Mouse (Mus musculus) neural tube, embryonic 14.5 days (tissue): Measurements from ENCODE around the gene Nup214. TPM values are rescaled to one million over a fixed set of nuclear protein-coding genes. Genes with fewer than 3 reads are reported as not detected.

ENCODE experiments used
- ATAC-seq: fragments of 200-750 bp; cut with Nextera tagmentation; 2 replicates; pipeline ENCODE4 v1.8.0; 2017; ENCODE audit warnings: low read depth, mild to moderate bottlenecking, moderate TSS enrichment, moderate library complexity
- H3K27ac ChIP-seq: fragments of 300-500 bp; sonication (generic); 2 replicates; pipeline ENCODE4 v1.5.1; 2014; ENCODE audit warnings: low read depth, mild to moderate bottlenecking, control low read depth, low read length, moderate library complexity, mixed read lengths
- H3K27me3 ChIP-seq: fragments of 300-500 bp; sonication (generic); 2 replicates; pipeline ENCODE4 v1.6.1; 2014; ENCODE audit warnings: low read length; ENCODE audit not compliant: control insufficient read depth, insufficient read depth
- H3K36me3 ChIP-seq: fragments of 300-500 bp; sonication (generic); 2 replicates; pipeline ENCODE4 v1.6.1; 2014; ENCODE audit warnings: low read length, mixed read lengths; ENCODE audit not compliant: control insufficient read depth, insufficient read depth
- H3K4me1 ChIP-seq: fragments of 300-500 bp; sonication (generic); 2 replicates; pipeline ENCODE4 v1.6.1; 2014; ENCODE audit warnings: low read length; ENCODE audit not compliant: control insufficient read depth, insufficient read depth
- H3K4me2 ChIP-seq: fragments of 300-500 bp; sonication (generic); 2 replicates; pipeline ENCODE4 v1.6.1; 2014; ENCODE audit warnings: mild to moderate bottlenecking, low read depth, low read length, control low read depth
- H3K4me3 ChIP-seq: fragments of 300-500 bp; sonication (generic); 2 replicates; pipeline ENCODE4 v1.5.1; 2014; ENCODE audit warnings: low read depth, low read length, control low read depth, mixed read lengths
- H3K9ac ChIP-seq: fragments of 300-500 bp; sonication (generic); replicated peaks from 2 replicates; pipeline ENCODE4 v1.6.1; 2014; ENCODE audit warnings: low read depth, mild to moderate bottlenecking, control low read depth, low read length, mixed read lengths
- H3K9me3 ChIP-seq: fragments of 300-500 bp; sonication (generic); 2 replicates; pipeline ENCODE4 v1.6.1; 2016; ENCODE audit warnings: low read length; ENCODE audit not compliant: control insufficient read depth
- WGBS: fragments of 180-500 bp; shearing (Covaris S2); extraction: QIAGEN DNeasy Blood & Tissue Kit; methylation state at CpG from one replicate; pipeline ENCODE4 v1.1.7; 2014; 5-methylcytosine and 5-hydroxymethylcytosine counted together
- polyA plus RNA-seq: library from polyadenylated mRNA; unstranded; fragments of >200 nt; fragmentation: Nextera tagmentation; extraction: Ambion mirVana; gene quantifications from 2 replicates; pipeline ENCODE4 v1.2.1, GENCODE M21; 2014

Nup214 gene
- polyA plus RNA-seq, 1 experiment from 2014 or later = 59.9 TPM

- no peaks in the 10 kb centered on the region for H3K9me3 ChIP-seq
- peak overlapping the region; percentile 64 for H3K4me2 ChIP-seq
- no peak for ATAC-seq
- 11% methylated on average over 13 of the region's 13 CpGs for WGBS
- H3K4me3 ChIP-seq = peak overlapping the region; percentile 81
- H3K36me3 ChIP-seq = peaks cover 29% of the 10 kb centered on the region
- H3K27me3 ChIP-seq = no peaks in the 10 kb centered on the region; the same call in 1 of the 2 replicates
- H3K9ac ChIP-seq = peak overlapping the region; percentile 78
- H3K27ac ChIP-seq = no peak overlapping the region
- H3K4me1 ChIP-seq = peaks cover 7% of the 10 kb centered on the region
Measured at GRCm38 (mm10) chr2:31974809-31975371, 654 bp downstream of the Nup214 start.

- WGBS = 92% methylated on average over 1 of the region's 1 CpGs
- Histone ChIP-seq H3K4me1 (no peaks in the 10 kb centered on the region), H3K9me3 (no peaks in the 10 kb centered on the region), H3K9ac (no peak overlapping the region), H3K4me3 (no peak overlapping the region), H3K4me2 (no peak overlapping the region), H3K27me3 (no peaks in the 10 kb centered on the region), H3K27ac (no peak overlapping the region), H3K36me3 (peaks cover 84% of the 10 kb centered on the region)
- no peak for ATAC-seq
Measured at GRCm38 (mm10) chr2:31987774-31988173, 13.5 kb downstream of the Nup214 start.

- peaks cover 72% of the 10 kb centered on the region for H3K36me3 ChIP-seq
Measured at GRCm38 (mm10) chr2:31990961-31991360, 16.7 kb downstream of the Nup214 start.

GRCm38 (mm10) chr2:31994896-31995295 is 20.7 kb downstream of the Nup214 start:
- 96% methylated on average over 9 of the region's 9 CpGs for WGBS
- Histone ChIP-seq H3K4me3 (no peak overlapping the region), H3K36me3 (peaks cover 71% of the 10 kb centered on the region), H3K9ac (no peak overlapping the region), H3K27me3 (no peaks in the 10 kb centered on the region), H3K4me2 (no peak overlapping the region), H3K27ac (no peak overlapping the region), H3K9me3 (no peaks in the 10 kb centered on the region), H3K4me1 (no peaks in the 10 kb centered on the region)
- ATAC-seq = no peak

More at GRCm38 (mm10) chr2:31990961-31991360, 16.7 kb downstream of the Nup214 start:
- Histone ChIP-seq H3K4me1 (no peaks in the 10 kb centered on the region), H3K27ac (no peak overlapping the region), H3K4me2 (no peak overlapping the region), H3K9ac (no peak overlapping the region), H3K9me3 (no peaks in the 10 kb centered on the region), H3K4me3 (no peak overlapping the region), H3K27me3 (no peaks in the 10 kb centered on the region)
- ATAC-seq = no peak
- 98% methylated on average over 4 of the region's 4 CpGs for WGBS

GRCm38 (mm10) chr2:31996060-31996459 is 21.8 kb downstream of the Nup214 start:
- H3K4me2 ChIP-seq = no peak overlapping the region
- H3K4me3 ChIP-seq = no peak overlapping the region
- no peak overlapping the region for H3K9ac ChIP-seq
- H3K36me3 ChIP-seq = peaks cover 65% of the 10 kb centered on the region
- no peak for ATAC-seq
- 94% methylated on average over 13 of the region's 13 CpGs for WGBS
- H3K9me3 ChIP-seq = no peaks in the 10 kb centered on the region
- H3K4me1 ChIP-seq = no peaks in the 10 kb centered on the region
- no peak overlapping the region for H3K27ac ChIP-seq
- H3K27me3 ChIP-seq = no peaks in the 10 kb centered on the region

- no peak overlapping the region for H3K4me2 ChIP-seq
- ATAC-seq = no peak
- no peak overlapping the region for H3K4me3 ChIP-seq
- H3K9me3 ChIP-seq = no peaks in the 10 kb centered on the region
- no peak overlapping the region for H3K9ac ChIP-seq
- H3K4me1 ChIP-seq = no peaks in the 10 kb centered on the region
- peaks cover 55% of the 10 kb centered on the region for H3K36me3 ChIP-seq
- no peak overlapping the region for H3K27ac ChIP-seq
- no peaks in the 10 kb centered on the region for H3K27me3 ChIP-seq
- WGBS = 96% methylated on average over 5 of the region's 5 CpGs
Measured at GRCm38 (mm10) chr2:31997539-31997938, 23.3 kb downstream of the Nup214 start.

GRCm38 (mm10) chr2:31998443-31998842 is 24.2 kb downstream of the Nup214 start:
- Histone ChIP-seq H3K36me3 (peaks cover 63% of the 10 kb centered on the region), H3K4me2 (no peak overlapping the region), H3K4me3 (no peak overlapping the region), H3K27me3 (no peaks in the 10 kb centered on the region), H3K4me1 (no peaks in the 10 kb centered on the region), H3K27ac (no peak overlapping the region), H3K9ac (no peak overlapping the region), H3K9me3 (no peaks in the 10 kb centered on the region)
- 74% methylated on average over 2 of the region's 2 CpGs for WGBS
- ATAC-seq = no peak

- 94% methylated on average over 2 of the region's 2 CpGs for WGBS
- Histone ChIP-seq H3K9me3 (no peaks in the 10 kb centered on the region), H3K36me3 (peaks cover 68% of the 10 kb centered on the region), H3K27ac (no peak overlapping the region), H3K4me2 (no peak overlapping the region), H3K9ac (no peak overlapping the region), H3K4me1 (no peaks in the 10 kb centered on the region), H3K4me3 (no peak overlapping the region), H3K27me3 (no peaks in the 10 kb centered on the region)
- no peak for ATAC-seq
Measured at GRCm38 (mm10) chr2:32008311-32008710, 34.1 kb downstream of the Nup214 start.

GRCm38 (mm10) chr2:32008716-32009115 is 34.5 kb downstream of the Nup214 start:
- Histone ChIP-seq H3K27ac (no peak overlapping the region), H3K27me3 (no peaks in the 10 kb centered on the region), H3K36me3 (peaks cover 65% of the 10 kb centered on the region), H3K9ac (no peak overlapping the region), H3K4me1 (no peaks in the 10 kb centered on the region), H3K9me3 (no peaks in the 10 kb centered on the region), H3K4me2 (no peak overlapping the region), H3K4me3 (no peak overlapping the region)
- WGBS = 92% methylated on average over 11 of the region's 11 CpGs
- no peak for ATAC-seq
